ENCODE assay signal across 16 mouse cellular contexts in the genomic region with DNA sequence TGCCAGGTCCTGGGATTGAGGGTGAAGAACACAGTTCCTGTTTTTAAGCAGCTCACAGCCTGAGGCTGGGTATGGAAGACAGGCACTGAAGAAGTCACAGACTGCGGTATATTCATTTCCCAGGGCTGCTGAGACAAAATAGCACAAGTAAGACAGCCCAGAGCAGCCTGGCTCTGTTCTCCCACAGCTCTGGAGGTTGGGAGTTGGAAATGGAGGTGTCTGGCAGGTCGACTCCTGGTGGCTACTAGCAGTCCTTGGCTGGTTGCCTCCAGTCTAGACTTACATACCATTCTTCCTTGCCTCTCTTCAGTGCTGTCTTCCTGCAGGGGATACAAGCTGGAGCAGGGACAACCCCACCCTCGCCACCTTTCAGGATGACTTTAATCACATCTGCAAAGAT.
"Had no signal": no experiment of that assay in that cellular context is flagged by ENCODE, and none has a peak within 500 bp of the region (broad histone marks: within the 10 kb centered on the region; RNA-seq: fewer than 3 reads in every experiment).

No protein-coding gene starts in this region.

- H3K4me1 ChIP-seq: lung, embryonic 15.5 days; megakaryocyte, embryonic 14.5 days; stomach, embryonic 15.5 days had no signal

- H3K27me3 ChIP-seq: lung, embryonic 15.5 days; midbrain, embryonic 13.5 days; midbrain, embryonic 15.5 days; neural tube, embryonic 12.5 days; stomach, embryonic 15.5 days had no signal

- H3K27ac ChIP-seq: lung, embryonic 15.5 days; macrophage; midbrain, embryonic 15.5 days; neural tube, embryonic 12.5 days; stomach, embryonic 15.5 days; stomach, postnatal 0 days had no signal

- H3K4me3 ChIP-seq: lung, embryonic 15.5 days; megakaryocyte, embryonic 14.5 days; midbrain, embryonic 13.5 days; midbrain, embryonic 15.5 days; neural tube, embryonic 12.5 days; stomach, embryonic 15.5 days had no signal

- DNase-seq: lung, adult 2 months; lung, postnatal 14 days; lung, postnatal 36 days; right cerebral cortex, postnatal 14 days; thymus, adult 2 months; thymus, postnatal 25 days; thymus, postnatal 4 days had no signal

- ATAC-seq: lung, postnatal 0 days; midbrain, embryonic 13.5 days had no signal
